Mouse (Mus musculus): ENCODE results near the gene Camkk2. TPM values are rescaled to one million over a fixed set of nuclear protein-coding genes. Genes with fewer than 3 reads are reported as not detected.
A peak's percentile ranks its signal among the peaks of the same experiment; 100 is the strongest.

Gene Camkk2
- total RNA-seq (2021), result 1 to 10 TPM; 3.0 to 3.9 TPM
- long read RNA-seq, experiment 1, full-length matches to known transcripts, result 2 of 4 reads
- long read RNA-seq, experiment 1, partial matches to known transcripts, result 1 of 4 reads
- long read RNA-seq, experiment 1, other reads (novel, unspliced or antisense), result 1 of 4 reads
- long read RNA-seq, experiment 2, result 0 reads

- peak; percentile 64 for DNase-seq (ENCODE audit: low spot score)
Measured at GRCm38 (mm10) chr5:122779277-122779834, at the start of gene Camkk2. TSS of gene Camkk2 (minus strand) at chr5:122779409.

- no peak for DNase-seq (ENCODE audit: low spot score)
Measured at GRCm38 (mm10) chr5:122825099-122825498, 45.9 kb upstream of the Camkk2 start.

- DNase-seq (ENCODE audit: low spot score), result no peak
Measured at GRCm38 (mm10) chr5:122824450-122824849, 45.2 kb upstream of the Camkk2 start.

GRCm38 (mm10) chr5:122823976-122824375 is 44.8 kb upstream of the Camkk2 start:
- DNase-seq (ENCODE audit: low spot score), result no peak

GRCm38 (mm10) chr5:122822441-122822840 is 43.2 kb upstream of the Camkk2 start:
- no peak for DNase-seq (ENCODE audit: low spot score)

- DNase-seq (ENCODE audit: low spot score), result no peak
Measured at GRCm38 (mm10) chr5:122821524-122821885, 42.3 kb upstream of the Camkk2 start.

- peak; percentile 94 for DNase-seq (ENCODE audit: low spot score)
Measured at GRCm38 (mm10) chr5:122820777-122821523, 41.7 kb upstream of the Camkk2 start, which contains the start of gene Anapc5. TSS of gene Anapc5 (minus strand) at chr5:122821339.

GRCm38 (mm10) chr5:122812699-122813098 is 33.5 kb upstream of the Camkk2 start:
- DNase-seq (ENCODE audit: low spot score), result no peak

GRCm38 (mm10) chr5:122811364-122812079 is 32.3 kb upstream of the Camkk2 start:
- peak; percentile 55 for DNase-seq (ENCODE audit: low spot score)

GRCm38 (mm10) chr5:122805503-122805902 is 26.3 kb upstream of the Camkk2 start:
- no peak for DNase-seq (ENCODE audit: low spot score)

GRCm38 (mm10) chr5:122802706-122803105 is 23.5 kb upstream of the Camkk2 start:
- DNase-seq (ENCODE audit: low spot score), result no peak

- no peak for DNase-seq (ENCODE audit: low spot score)
Measured at GRCm38 (mm10) chr5:122801684-122802083, 22.5 kb upstream of the Camkk2 start.

- no peak for DNase-seq (ENCODE audit: low spot score)
Measured at GRCm38 (mm10) chr5:122800345-122801010, 21.3 kb upstream of the Camkk2 start.

- no peak for DNase-seq (ENCODE audit: low spot score)
Measured at GRCm38 (mm10) chr5:122799379-122800344, 20.5 kb upstream of the Camkk2 start.

GRCm38 (mm10) chr5:122798557-122799378 is 19.6 kb upstream of the Camkk2 start:
- no peak for DNase-seq (ENCODE audit: low spot score)

- no peak for DNase-seq (ENCODE audit: low spot score)
Measured at GRCm38 (mm10) chr5:122797866-122798265, 18.7 kb upstream of the Camkk2 start.

- no peak for DNase-seq (ENCODE audit: low spot score)
Measured at GRCm38 (mm10) chr5:122788696-122789095, 9.5 kb upstream of the Camkk2 start.

- no peak for DNase-seq (ENCODE audit: low spot score)
Measured at GRCm38 (mm10) chr5:122786035-122786819, 7.0 kb upstream of the Camkk2 start.
